Mouse (Mus musculus) B cell, adult (primary cell): ENCODE results near the gene Slc25a16. TPM values are rescaled to one million over a fixed set of nuclear protein-coding genes. Genes with fewer than 3 reads are reported as not detected.

Experiments
- total RNA-seq: library from RNA; stranded (reverse); gene quantifications from 4 replicates; pipeline ENCODE4 v1.2.4, GENCODE M21; 2023; ENCODE audit not compliant: inconsistent age

The Slc25a16 gene
- total RNA-seq: 12.0 to 17.3 TPM (median 14.8 TPM) in 4 replicates

DNA sequence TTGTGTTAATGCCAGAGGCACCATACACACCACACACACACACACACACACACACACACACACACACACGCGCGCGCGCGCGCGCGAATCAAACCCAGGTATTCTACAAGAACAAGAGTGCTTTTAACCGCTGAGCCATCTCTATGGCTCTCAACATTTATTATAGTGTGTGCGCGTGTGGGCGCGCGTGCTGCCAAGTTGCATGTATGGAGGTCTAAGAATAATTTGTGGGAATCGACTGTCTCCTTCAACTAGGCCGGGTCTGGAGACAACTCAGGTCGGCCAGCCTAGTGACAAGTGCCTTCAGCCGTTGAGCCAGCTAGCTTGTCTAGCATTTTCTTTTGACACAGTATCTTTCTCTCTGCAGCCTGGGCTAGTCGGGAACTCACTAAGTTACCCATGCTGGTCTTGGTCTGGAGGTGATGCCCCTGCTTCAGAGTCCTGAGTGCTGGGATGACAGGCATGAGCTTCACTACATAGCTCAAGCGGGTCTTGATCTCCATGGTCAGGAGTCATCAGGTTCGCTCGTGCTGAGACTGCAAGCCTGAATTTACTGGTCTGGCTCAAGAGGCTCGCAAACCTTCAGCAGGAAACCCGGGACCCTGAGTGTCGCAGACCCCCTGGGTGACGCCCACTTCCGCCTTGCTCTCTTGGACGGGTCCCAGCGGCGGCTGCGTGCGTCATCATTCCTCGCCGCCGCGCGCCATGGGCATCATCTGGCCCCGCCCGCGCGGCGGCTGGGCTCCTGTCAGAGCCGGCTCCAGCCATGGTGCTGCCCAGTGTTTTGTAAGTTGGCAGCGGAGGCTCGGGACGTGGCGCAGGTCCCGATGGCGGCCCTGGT, at the start of gene Slc25a16:
Gene Slc25a16 (plus strand): TSS at position 709 of the 841 bp plus-strand sequence.

DNA sequence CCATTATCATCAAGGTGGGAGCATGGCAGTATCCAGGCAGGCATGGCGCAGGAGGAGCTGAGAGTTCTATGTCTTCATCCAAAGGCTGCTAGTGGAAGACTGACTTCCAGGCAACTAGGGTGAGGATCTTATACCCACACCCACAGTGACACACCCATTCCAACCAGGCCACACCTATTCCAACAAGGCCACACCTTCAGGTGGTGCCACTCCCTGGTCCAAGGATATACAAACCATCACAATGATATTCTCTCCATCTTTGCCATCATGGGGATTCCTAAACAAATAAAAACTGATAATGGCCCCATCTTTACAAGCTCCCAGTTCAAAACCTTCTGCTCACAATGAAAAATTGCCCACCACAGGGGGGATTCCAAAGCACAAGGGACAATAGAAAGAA, 11.5 kb upstream of the Slc25a16 start, which contains the start of gene Tet1:
Gene Tet1 (minus strand): TSS at position 101 of the 400 bp plus-strand sequence.

DNA sequence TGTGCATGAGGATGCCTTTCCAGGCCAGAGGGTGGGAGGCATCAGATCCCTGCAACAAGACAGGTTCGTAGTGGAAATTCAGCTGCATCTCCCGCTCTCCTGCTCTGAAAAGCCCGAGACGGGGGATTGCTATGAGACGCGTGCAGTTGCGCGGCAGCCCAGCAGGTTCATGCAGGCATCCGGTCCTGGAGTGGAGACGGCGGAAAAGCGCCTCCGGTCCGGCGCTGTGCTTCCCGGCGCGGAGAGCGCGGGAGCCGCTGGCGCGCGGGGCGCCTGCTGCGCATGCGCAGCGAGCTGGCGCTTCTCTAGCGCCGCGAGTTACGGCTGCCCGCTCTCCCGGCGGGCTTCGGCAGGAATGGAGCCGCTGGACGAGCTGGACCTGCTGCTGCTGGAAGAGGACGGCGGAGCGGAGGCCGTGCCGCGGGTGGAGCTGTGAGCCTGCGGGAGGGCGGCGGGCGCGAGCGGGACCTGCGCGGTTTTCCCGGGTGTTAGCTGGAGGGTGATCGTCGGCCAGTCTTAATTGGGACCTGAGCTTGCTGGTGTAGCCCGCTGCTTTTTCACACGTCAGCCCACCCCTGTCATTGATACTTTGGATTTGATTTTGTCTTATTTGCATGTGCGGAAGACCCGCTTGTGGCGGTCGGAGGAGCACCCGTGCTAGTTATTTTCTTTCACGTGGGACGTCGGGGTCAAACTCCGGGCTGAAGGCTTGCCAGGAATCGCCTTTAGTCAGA, 26.5 kb downstream of the Slc25a16 start, which contains the start of gene Dna2:
Gene Dna2 (plus strand): TSS at position 289 of the 734 bp plus-strand sequence.

DNA sequence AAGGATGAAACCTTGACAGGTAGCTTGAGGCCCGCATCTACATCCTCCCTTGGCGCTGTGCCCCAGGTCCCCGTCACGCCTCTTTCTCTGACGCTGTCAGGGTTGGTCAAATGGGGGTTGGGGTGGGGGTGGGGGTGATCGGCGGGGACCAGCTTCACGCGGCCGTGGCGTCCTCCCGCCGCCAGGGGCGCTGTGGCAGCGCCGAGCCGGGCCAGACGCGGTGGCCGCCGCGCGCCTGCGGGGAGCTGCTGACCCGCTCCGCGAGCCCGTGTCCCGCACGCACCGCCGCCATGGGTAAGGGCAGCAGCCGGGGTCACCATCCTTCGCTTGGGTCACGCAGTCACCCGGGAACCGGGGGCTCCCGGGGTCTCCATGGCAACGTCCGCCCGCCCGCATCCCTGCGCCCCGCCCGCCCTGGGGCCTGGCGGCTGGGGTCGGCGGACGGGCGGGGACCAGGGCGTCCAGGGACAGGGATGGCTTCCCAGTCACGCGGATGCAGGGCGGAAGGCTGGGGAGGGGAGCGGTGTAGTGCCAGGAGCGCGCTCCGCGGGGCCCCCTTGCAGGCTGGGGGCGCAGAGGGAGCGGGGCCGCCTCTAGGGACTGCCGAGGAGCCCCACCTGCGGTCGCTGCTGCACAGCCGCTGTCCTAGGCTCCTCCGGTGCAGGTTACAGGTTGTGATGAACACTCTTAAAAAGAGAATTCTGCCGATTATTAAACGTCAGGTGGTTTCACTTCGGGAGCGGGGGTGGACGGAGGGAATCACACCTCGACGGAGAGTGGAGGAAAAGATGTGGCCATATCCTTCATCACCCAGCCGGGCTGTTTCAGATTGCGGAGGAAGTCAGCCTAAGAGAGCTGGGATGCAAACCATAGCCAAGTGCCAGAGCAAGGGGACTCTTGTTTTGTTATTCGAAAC, 59.9 kb downstream of the Slc25a16 start, which contains the start of gene Rufy2:
Gene Rufy2 (plus strand): TSS at position 185 of the 916 bp plus-strand sequence.

Other genes with a start within 250 kb of the Slc25a16 start
- gene Stox1, start 194.5 kb upstream of the Slc25a16 start, total RNA-seq: 0.16 to 0.72 TPM (median 0.36 TPM) in 3 of 4 replicates, not detected in the other
- 106 to 154 TPM (median 150 TPM) in 4 replicates for gene Ccar1, start 128.3 kb upstream of the Slc25a16 start, total RNA-seq
- gene Tet1, start 11.6 kb upstream of the Slc25a16 start, total RNA-seq: 6.1 to 8.7 TPM (median 7.1 TPM) in 4 replicates
- 1.8 to 4.3 TPM (median 2.3 TPM) in 4 replicates for gene Dna2, start 26.4 kb downstream of the Slc25a16 start, total RNA-seq
- 27.5 to 41.1 TPM (median 34.5 TPM) in 4 replicates for gene Rufy2, start 59.6 kb downstream of the Slc25a16 start, total RNA-seq
- gene Hnrnph3, start 103.6 kb downstream of the Slc25a16 start, total RNA-seq: 93.8 to 104 TPM (median 103 TPM) in 4 replicates
- gene Pbld2, start 103.7 kb downstream of the Slc25a16 start, total RNA-seq: 0.75 to 3.3 TPM (median 1.3 TPM) in 4 replicates
- 0.22 to 0.55 TPM in 2 of 4 replicates, not detected in the others for gene Pbld1, start 139.5 kb downstream of the Slc25a16 start, total RNA-seq
- gene Atoh7, start 179.0 kb downstream of the Slc25a16 start, total RNA-seq: not detected in 4 replicates